Mouse (Mus musculus) heart, embryonic 12.5 days (tissue): ENCODE data around the gene Setdb2. TPM values are rescaled to one million over a fixed set of nuclear protein-coding genes. Genes with fewer than 3 reads are reported as not detected.

Experiments
- ATAC-seq: fragments of 200-750 bp; cut with Nextera tagmentation; 2 replicates; pipeline ENCODE4 v1.8.0; 2017; ENCODE audit warnings: moderate TSS enrichment, moderate library complexity; ENCODE audit not compliant: insufficient number of reproducible peaks, low FRiP score
- H3K27ac ChIP-seq: fragments of 300-500 bp; sonication (generic); 2 replicates; pipeline ENCODE4 v1.5.1; 2016; ENCODE audit warnings: mild to moderate bottlenecking, moderate library complexity; ENCODE audit not compliant: poor library complexity, severe bottlenecking
- H3K27me3 ChIP-seq: fragments of 300-500 bp; sonication (generic); replicated peaks from 2 replicates; pipeline ENCODE4 v1.6.1; 2016; ENCODE audit warnings: mild to moderate bottlenecking, moderate library complexity
- H3K36me3 ChIP-seq: fragments of 300-500 bp; sonication (generic); 2 replicates; pipeline ENCODE4 v1.6.1; 2016; ENCODE audit warnings: mild to moderate bottlenecking, moderate library complexity
- H3K4me1 ChIP-seq: fragments of 300-500 bp; sonication (generic); replicated peaks from 2 replicates; pipeline ENCODE4 v1.6.1; 2016; ENCODE audit warnings: mild to moderate bottlenecking
- H3K4me2 ChIP-seq: fragments of 300-500 bp; sonication (generic); 2 replicates; pipeline ENCODE4 v1.6.1; 2016; ENCODE audit warnings: mild to moderate bottlenecking, moderate library complexity
- H3K4me3 ChIP-seq: fragments of 300-500 bp; sonication (generic); 2 replicates; pipeline ENCODE4 v1.5.1; 2016; ENCODE audit warnings: mild to moderate bottlenecking
- H3K9ac ChIP-seq: fragments of 300-500 bp; sonication (generic); 2 replicates; pipeline ENCODE4 v1.6.1; 2016; ENCODE audit warnings: mild to moderate bottlenecking, moderate library complexity
- H3K9me3 ChIP-seq: fragments of 300-500 bp; sonication (generic); replicated peaks from 2 replicates; pipeline ENCODE4 v1.6.1; 2016; ENCODE audit warnings: mild to moderate bottlenecking, moderate library complexity
- WGBS: fragments of 180-500 bp; shearing (Covaris S2); methylation state at CpG from one replicate; pipeline ENCODE4 v1.1.7; 2016; 5-methylcytosine and 5-hydroxymethylcytosine counted together
- polyA plus RNA-seq: library from polyadenylated mRNA; unstranded; fragments of >200 nt; fragmentation: Nextera tagmentation; extraction: Ambion mirVana; gene quantifications from 2 replicates; pipeline ENCODE4 v1.2.1, GENCODE M21; 2016

Gene Setdb2
- 7.4 and 9.0 TPM in 2 replicates for polyA plus RNA-seq

DNA sequence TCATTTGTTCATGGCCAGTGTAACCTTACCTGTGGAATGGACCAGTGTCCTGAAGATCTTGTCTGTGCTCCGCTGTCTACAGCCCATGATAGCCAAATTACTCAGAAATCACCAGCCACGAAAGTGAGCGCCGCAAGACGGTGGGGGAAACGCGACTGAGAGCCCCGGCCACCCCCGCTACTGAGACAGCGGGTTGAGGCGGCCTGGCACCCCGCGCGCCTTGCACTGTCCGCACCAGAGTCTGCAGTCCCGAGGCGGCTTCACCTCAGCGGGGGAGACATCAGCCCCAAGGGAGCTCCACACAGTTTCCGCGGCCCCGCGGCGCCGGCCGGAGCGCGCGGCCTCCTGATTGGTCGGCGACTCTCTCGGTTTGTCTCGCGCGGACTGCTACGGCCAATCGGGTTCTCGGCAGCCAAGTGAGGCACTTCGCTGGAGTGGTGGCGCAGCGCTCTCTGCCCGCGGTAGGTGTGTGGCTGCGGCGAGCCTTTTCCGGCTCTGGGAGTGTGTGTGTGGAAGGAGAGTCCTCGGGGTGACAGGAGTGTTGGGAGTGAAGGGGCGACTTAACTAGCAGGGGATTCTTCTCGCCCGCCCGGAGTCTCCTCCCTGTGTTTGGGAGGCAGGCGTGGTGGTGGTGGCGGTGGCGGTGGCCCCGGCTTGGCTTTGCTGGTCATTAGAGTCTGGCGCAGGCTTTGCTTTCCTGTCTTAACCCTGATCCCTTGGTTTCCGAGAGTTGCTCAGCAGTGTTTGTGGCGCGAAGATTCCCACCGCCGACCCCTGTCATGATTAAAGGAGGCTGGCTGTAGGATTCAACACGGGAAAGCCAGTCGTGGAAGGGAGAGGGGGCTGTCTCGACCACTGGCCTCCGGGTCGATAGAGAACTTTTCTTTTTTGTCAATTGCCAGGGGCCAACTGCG lies at the start of gene Setdb2, which contains the start of gene Cab39l:
Setdb2 (minus strand) TSS at position 327 of the 914 bp plus-strand sequence.
Cab39l (plus strand) TSS at position 415 of the 914 bp plus-strand sequence.
- H3K27ac ChIP-seq, result peak within 1 kb of the TSS; percentile 91
- H3K9ac ChIP-seq, result peak within 1 kb of the TSS; percentile 86
- peak within 1 kb of the TSS; percentile 89 for H3K4me3 ChIP-seq
- peaks cover 3% of the 10 kb centered on the region; the same call in 1 of the 2 replicates for H3K4me1 ChIP-seq
- H3K36me3 ChIP-seq, result no peaks in the 10 kb centered on the region
- no peaks in the 10 kb centered on the region for H3K27me3 ChIP-seq
- under 1% methylated on average over 66 of the region's 66 CpGs for WGBS
- peak within 1 kb of the TSS; percentile 87 for H3K4me2 ChIP-seq
- no peaks in the 10 kb centered on the region for H3K9me3 ChIP-seq
- ATAC-seq, result peak; percentile 99

DNA sequence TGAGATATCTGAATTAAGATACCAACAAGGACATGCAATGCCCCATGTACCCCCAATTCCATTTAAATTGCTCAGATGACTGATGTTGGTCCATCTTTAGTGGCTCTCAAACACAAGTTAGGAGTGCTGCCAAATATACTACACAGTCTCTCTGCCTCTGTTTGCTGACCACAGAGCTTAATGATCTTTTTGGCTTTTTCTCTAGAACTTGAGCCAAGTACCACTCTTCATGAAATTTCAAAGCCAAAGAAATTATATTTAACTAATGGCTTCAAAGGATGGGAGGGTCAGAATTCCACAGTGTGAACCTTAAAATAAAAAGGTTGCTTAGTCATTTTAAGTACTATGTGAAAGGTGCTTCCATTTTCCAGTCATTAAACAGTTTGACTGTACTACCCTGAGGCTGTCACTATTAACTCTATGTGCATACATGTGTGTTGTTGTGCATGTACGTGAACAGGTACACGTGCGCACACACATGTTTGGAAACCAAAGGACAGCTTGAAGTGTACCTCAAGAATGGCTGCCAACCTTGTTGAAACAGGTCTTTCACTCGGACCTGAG lies 44.6 kb upstream of the Setdb2 start:
- ATAC-seq, result no peak
- WGBS, result 85% methylated on average over 4 of the region's 4 CpGs
- H3K4me3 ChIP-seq, result no peak overlapping the region
- H3K27ac ChIP-seq, result no peak overlapping the region
- H3K4me1 ChIP-seq, result no peaks in the 10 kb centered on the region
- no peak overlapping the region for H3K4me2 ChIP-seq
- H3K9ac ChIP-seq, result no peak overlapping the region
- no peaks in the 10 kb centered on the region for H3K36me3 ChIP-seq
- no peaks in the 10 kb centered on the region for H3K27me3 ChIP-seq
- H3K9me3 ChIP-seq, result no peaks in the 10 kb centered on the region

DNA sequence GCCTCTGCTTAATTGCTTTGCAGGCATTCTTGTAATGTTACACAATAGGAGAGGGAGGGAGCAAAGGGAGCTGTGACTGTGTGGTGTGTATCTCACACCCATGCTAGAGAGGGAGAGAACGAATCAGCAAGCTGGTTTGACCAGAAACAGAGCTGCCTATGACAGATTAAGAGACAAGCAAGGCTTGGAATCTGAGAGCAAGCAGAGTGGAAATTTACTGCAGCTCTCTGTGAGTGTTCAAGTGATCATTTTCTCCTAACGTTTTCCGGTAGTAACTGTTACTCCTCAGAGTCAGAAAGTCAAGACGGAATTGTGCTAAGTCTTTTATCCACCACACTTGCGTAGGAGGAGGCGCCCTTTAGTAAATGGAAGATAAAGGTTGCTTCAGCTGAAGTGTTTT lies 38.0 kb upstream of the Setdb2 start:
- WGBS, result 14% methylated on average over 6 of the region's 6 CpGs
- Histone ChIP-seq H3K36me3 (no peaks in the 10 kb centered on the region), H3K9me3 (no peaks in the 10 kb centered on the region), H3K4me1 (peaks cover 5% of the 10 kb centered on the region; the same call in 1 of the 2 replicates), H3K27ac (peak overlapping the region; percentile 81), H3K9ac (0 out of 2 replicates have a peak overlapping the region, but pooled peaks have one; percentile 15), H3K27me3 (no peaks in the 10 kb centered on the region), H3K4me3 (peak overlapping the region; percentile 32), H3K4me2 (peak overlapping the region; percentile 58)
- no peak; the same call in 1 of the 2 replicates for ATAC-seq

DNA sequence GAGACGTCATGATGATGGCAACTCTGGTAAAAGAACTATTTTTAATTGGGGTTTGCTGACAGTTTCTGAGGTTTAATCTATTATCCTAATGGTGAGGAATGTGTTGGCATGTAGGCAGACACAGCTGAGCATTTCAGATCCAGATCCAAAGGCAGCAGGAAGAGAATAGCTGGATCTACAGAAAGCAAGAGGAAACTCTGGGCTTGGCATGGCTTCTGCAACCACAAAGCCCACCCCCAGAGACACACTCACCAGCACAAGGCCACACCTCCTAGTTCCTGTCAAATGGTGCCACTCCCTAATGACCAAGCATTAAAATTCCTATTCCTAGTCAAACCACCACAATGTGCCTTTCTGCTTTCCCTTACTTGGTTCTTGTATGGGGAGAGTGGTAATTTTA lies 30.1 kb upstream of the Setdb2 start:
- WGBS, result 78% methylated on average over 1 of the region's 1 CpGs
- no peaks in the 10 kb centered on the region for H3K36me3 ChIP-seq
- H3K27ac ChIP-seq, result no peak overlapping the region
- H3K4me2 ChIP-seq, result no peak overlapping the region
- no peaks in the 10 kb centered on the region; the same call in 1 of the 2 replicates for H3K4me1 ChIP-seq
- H3K9me3 ChIP-seq, result no peaks in the 10 kb centered on the region
- no peak for ATAC-seq
- no peak overlapping the region for H3K4me3 ChIP-seq
- no peak overlapping the region for H3K9ac ChIP-seq
- H3K27me3 ChIP-seq, result no peaks in the 10 kb centered on the region

DNA sequence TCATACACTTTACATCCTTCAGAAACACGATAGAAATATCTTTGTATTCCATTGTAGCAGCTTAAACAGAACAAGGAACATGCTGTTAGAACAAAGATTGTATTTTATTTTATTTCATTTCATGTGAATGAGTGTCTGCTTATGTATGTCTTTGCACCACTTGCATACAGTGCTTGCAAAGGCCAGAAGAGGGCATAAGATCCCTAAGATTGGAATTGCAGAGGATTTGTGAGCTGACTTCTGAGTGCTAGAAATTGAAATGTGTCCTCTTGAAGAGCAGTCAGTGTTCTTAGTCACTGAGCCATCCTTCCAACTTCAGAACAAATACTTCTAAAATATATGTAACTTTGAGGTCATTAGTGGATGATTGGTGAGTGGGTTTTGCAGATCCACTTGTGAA lies 27.1 kb upstream of the Setdb2 start:
- WGBS, result 46% methylated on average over 1 of the region's 1 CpGs
- Histone ChIP-seq H3K27me3 (no peaks in the 10 kb centered on the region), H3K4me2 (no peak overlapping the region), H3K9me3 (no peaks in the 10 kb centered on the region), H3K4me3 (no peak overlapping the region), H3K9ac (no peak overlapping the region), H3K36me3 (no peaks in the 10 kb centered on the region), H3K4me1 (no peaks in the 10 kb centered on the region; the same call in 1 of the 2 replicates), H3K27ac (no peak overlapping the region)
- no peak for ATAC-seq

DNA sequence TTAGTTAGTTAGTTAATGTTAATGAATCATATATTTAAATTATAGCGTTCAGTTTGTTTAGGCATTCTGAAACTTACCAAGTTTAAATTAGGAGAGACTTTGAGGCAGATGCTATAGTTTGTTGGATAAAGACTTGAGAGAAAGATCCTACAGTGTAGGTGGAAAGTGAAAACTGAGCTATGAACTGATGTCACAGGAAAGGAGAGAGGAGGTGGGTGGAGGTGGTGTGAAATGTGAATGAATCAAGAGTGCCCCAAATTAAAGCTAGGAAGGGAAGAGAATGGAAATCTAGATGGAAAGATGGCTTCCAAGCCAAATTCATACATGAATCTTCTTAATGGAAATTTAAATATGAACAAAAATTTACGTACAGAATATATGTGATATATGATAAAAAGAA lies 25.8 kb upstream of the Setdb2 start:
- Histone ChIP-seq H3K27ac (no peak overlapping the region), H3K4me2 (no peak overlapping the region), H3K4me1 (no peaks in the 10 kb centered on the region; the same call in 1 of the 2 replicates), H3K9me3 (no peaks in the 10 kb centered on the region), H3K27me3 (no peaks in the 10 kb centered on the region), H3K9ac (no peak overlapping the region), H3K36me3 (peaks cover 7% of the 10 kb centered on the region; the same call in 1 of the 2 replicates), H3K4me3 (no peak overlapping the region)
- ATAC-seq, result no peak
- WGBS, result 94% methylated on average over 2 of the region's 2 CpGs

DNA sequence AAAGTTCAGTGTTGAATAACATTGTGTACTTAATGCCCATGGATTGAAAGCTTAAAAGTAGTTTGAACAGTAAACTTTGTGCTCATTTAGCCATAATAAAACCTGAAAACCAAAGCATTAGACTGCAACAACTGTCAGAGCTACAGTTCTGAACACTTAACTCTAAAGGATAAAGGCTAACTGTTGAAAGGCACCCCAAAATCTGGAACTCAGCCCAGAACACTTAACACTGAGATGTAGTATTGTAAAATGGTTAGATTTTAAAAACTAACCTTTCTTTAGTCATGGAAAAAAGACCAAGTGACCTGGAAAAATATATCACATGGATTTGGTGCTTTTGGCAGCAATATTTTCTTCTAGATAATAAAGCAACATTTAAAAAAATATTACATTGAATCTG lies 7.3 kb upstream of the Setdb2 start:
- no peaks in the 10 kb centered on the region for H3K4me1 ChIP-seq
- no peaks in the 10 kb centered on the region for H3K27me3 ChIP-seq
- H3K36me3 ChIP-seq, result 0 out of 2 replicates have a peak, but pooled peaks cover 3% of the 10 kb centered on the region
- no peak overlapping the region for H3K4me3 ChIP-seq
- no peak overlapping the region for H3K4me2 ChIP-seq
- no peak overlapping the region for H3K27ac ChIP-seq
- H3K9me3 ChIP-seq, result peaks cover 8% of the 10 kb centered on the region
- no peak for ATAC-seq
- H3K9ac ChIP-seq, result no peak overlapping the region

DNA sequence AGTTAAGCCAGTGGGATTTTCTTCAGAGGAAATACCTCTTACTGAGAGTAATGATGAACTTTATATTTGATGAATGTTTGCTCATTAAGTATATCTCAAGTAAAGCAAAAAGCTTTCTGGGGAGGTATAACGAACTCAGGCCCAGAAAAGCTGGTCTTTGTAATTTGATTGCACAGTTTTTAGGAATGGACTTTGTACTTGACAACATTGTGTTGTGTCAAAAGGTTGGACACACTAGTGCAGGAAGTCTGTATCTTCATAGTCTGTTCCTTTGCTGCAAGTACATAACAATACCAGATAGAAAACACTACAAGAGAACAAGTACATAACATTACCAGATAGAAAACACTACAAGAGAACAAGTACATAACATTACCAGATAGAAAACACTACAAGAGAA lies 4.7 kb upstream of the Setdb2 start:
- Histone ChIP-seq H3K4me2 (no peak overlapping the region), H3K4me1 (no peaks in the 10 kb centered on the region), H3K27me3 (no peaks in the 10 kb centered on the region), H3K36me3 (0 out of 2 replicates have a peak, but pooled peaks cover 3% of the 10 kb centered on the region), H3K9ac (no peak overlapping the region), H3K4me3 (no peak overlapping the region), H3K9me3 (peaks cover 8% of the 10 kb centered on the region), H3K27ac (no peak overlapping the region)
- ATAC-seq, result no peak
- 81% methylated on average over 1 of the region's 1 CpGs for WGBS

DNA sequence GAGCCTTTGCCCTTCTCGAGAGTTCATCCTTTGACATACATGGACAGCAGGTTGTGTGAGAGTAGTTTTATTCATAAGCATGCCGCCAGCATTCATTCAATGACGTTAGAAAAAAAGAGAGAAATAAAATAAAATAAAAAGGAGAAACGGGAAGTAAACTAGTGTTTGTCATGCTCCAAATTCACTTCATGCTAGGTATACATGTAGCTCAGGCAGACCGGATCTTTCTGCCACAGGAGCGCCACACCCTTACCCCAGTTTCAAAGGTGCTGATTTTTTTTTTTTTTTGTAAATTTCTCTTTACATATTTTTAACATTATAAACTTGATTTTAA lies 755 bp upstream of the Setdb2 start:
- ATAC-seq, result no peak
- Histone ChIP-seq H3K36me3 (no peaks in the 10 kb centered on the region), H3K9me3 (no peaks in the 10 kb centered on the region), H3K4me1 (peaks cover 3% of the 10 kb centered on the region; the same call in 1 of the 2 replicates), H3K9ac (peak overlapping the region; percentile 86), H3K27ac (peak overlapping the region; percentile 91), H3K4me3 (peak overlapping the region; percentile 89), H3K4me2 (peak overlapping the region; percentile 87), H3K27me3 (no peaks in the 10 kb centered on the region)
- 9% methylated on average over 6 of the region's 6 CpGs for WGBS

DNA sequence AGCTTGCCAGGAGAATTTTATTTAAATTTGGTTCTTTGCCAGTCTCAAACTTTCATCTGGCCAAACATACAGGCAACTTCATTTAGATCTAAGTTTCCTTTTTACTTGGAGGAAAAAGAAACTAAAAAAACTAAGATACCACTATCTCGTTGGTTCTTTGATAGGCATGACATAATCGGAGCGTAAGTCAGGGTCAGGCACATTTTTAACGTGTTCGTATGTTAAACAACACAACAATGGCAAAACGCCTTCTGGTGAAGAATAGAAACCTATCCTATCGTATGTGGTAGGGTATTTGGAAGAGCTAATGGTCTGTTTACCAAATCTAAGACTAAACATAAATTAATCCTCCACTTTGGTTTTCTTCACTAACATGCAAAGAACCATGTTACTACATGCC lies 645 bp downstream of the Setdb2 start:
- no peaks in the 10 kb centered on the region for H3K9me3 ChIP-seq
- no peak for ATAC-seq
- H3K9ac ChIP-seq, result peak overlapping the region; percentile 86
- no peaks in the 10 kb centered on the region for H3K27me3 ChIP-seq
- no peaks in the 10 kb centered on the region for H3K36me3 ChIP-seq
- H3K4me2 ChIP-seq, result peak overlapping the region; percentile 87
- H3K27ac ChIP-seq, result no peak overlapping the region
- H3K4me1 ChIP-seq, result peaks cover 3% of the 10 kb centered on the region; the same call in 1 of the 2 replicates
- H3K4me3 ChIP-seq, result peak overlapping the region; percentile 89
- WGBS, result 9% methylated on average over 7 of the region's 7 CpGs

DNA sequence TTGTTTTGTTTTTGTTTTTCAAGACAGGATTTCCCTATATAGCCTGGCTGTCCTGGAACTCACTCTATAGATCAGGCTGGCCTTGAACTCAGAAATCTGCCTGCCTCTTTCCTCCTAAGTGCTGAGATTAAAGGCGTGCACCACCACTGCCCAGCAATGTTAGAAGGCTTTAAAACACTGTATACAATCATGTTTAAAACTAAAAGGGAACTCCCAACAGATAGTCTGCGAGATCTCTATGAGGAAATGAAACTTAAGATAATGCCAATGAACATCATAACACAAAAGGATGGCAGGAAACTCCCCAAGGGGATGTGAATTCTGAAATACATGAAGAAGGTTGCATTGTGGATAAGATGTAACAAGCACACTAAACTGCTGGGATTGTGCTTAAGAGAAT lies 2.2 kb downstream of the Setdb2 start:
- ATAC-seq, result no peak
- no peaks in the 10 kb centered on the region for H3K9me3 ChIP-seq
- H3K4me3 ChIP-seq, result no peak overlapping the region
- WGBS, result 77% methylated on average over 2 of the region's 2 CpGs
- H3K27ac ChIP-seq, result no peak overlapping the region
- no peak overlapping the region for H3K9ac ChIP-seq
- no peak overlapping the region for H3K4me2 ChIP-seq
- no peaks in the 10 kb centered on the region for H3K27me3 ChIP-seq
- H3K4me1 ChIP-seq, result peaks cover 3% of the 10 kb centered on the region; the same call in 1 of the 2 replicates
- H3K36me3 ChIP-seq, result no peaks in the 10 kb centered on the region
